Mouse (Mus musculus): ENCODE data around the gene Dync1li2.

The Dync1li2 gene

DNA sequence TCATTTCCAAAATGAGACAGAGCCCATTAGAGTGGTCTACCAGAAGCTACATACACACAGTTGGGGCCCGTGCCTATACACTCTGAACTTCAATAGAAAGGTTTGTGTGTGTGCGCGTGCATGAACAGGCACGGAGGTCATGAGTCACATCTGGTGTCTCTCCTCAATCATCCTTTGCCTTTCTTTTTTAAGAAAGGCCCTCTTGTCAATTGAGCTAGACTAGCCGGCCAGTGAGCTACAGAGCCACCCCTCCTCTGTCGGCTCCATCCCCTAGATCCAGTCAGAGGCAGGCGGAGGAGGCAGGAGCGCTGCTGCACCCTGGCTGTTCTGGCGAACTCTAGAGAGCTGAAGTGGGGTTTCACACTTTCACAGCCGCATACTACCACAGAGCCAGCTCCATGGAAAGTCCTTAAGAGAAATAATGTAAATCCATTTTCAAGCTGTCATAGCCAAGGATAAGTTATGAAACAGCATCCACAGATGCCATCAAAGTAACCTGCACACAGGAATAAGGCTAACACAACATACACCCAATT lies 63.5 kb downstream of the Dync1li2 start:
- DNase-seq = no peak

- no peak for DNase-seq
Measured at GRCm38 (mm10) chr8:104376669-104377068, 66.2 kb downstream of the Dync1li2 start.

- DNase-seq = no peak
Measured at GRCm38 (mm10) chr8:104375959-104376358, 66.9 kb downstream of the Dync1li2 start.

- DNase-seq = peak; percentile 89 to 94
Measured at GRCm38 (mm10) chr8:104374864-104375846, 67.7 kb downstream of the Dync1li2 start.

DNA sequence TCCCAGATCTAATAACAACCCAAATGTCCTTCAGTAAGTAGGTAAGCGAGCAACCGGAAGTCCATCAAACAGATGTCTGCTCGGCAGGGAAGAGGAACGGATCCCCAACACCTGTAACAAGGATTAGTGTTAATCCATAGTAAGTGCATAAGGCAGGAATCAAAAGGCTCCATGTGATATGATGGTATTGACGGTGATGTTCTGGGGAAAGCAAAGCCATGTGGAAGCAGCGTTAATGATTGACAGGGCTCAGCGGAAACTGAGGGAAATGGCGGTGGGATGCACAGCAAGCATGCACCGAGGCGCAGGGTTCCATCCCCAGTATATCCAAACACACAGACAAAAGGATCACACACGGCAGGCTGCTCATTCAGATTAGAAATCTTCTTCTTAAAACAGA lies 68.6 kb downstream of the Dync1li2 start:
- DNase-seq = peak in 1 of 2 experiments; percentile 56

GRCm38 (mm10) chr8:104373779-104374178 lies 69.1 kb downstream of the Dync1li2 start:
- DNase-seq = peak in 1 of 2 experiments; percentile 47

- DNase-seq = no peak
Measured at GRCm38 (mm10) chr8:104371121-104371520, 71.7 kb downstream of the Dync1li2 start.

GRCm38 (mm10) chr8:104370071-104370470 lies 72.8 kb downstream of the Dync1li2 start:
- DNase-seq = peak; percentile 51 to 54

GRCm38 (mm10) chr8:104369591-104369990 lies 73.3 kb downstream of the Dync1li2 start:
- DNase-seq = no peak

All from kidney, postnatal 36 days (tissue).